Mouse (Mus musculus): ENCODE results near the gene Net1. TPM values are rescaled to one million over a fixed set of nuclear protein-coding genes. Genes with fewer than 3 reads are reported as not detected.

Gene Net1
- polyA plus RNA-seq (2012; ENCODE audit: insufficient read depth, low replicate concordance) = 7.9 and 8.6 TPM in 2 replicates

DNA sequence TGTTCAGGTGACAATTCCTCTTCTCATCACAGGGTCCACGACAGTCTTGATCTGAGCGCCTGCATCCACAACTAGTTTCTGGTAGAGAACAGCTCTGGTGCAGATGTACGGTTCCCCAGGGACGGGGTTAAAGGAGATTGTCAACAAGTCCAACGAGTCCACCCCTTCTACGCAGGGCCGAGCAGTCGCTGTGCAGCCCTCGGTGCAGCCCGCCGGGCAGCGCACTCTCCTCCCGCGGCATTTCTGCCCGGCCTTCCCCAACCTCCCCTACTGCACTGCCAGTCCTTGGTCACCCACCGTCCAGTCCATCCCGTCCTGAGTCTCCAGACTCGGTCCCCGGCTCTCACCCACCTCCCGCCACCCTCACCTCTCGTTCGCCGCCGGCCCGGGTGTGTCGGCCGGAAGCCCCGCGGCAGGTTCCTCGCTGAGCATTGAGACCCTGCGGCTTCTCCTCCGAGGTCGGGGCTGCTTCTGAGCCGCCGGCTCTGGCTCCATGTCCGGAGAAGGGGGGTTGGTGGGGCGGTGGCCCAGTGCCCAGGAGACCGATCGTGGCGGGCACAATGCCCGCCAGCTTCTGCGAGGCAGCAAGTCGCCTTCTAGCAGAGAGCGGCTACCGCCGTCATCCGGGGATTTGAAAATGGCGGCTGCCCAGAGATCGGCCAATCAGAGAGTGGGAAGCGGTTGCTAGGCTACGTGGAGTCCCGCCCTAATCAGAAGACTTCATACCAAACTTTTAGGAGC lies at the start of gene Net1, which contains the start of gene Tubal3:
Net1 (minus strand) TSS at position 650 of the 741 bp plus-strand sequence.
Tubal3 (plus strand) TSS at position 704 of the 741 bp plus-strand sequence.
- Histone ChIP-seq H3K27me3 (replicated peaks) (no peaks in the 10 kb centered on the region), H3K4me1 (peaks cover 17% of the 10 kb centered on the region), H3K36me3 (replicated peaks; ENCODE audit: low read length) (peaks cover 16% of the 10 kb centered on the region), H3K4me3 (replicated peaks) (peak within 1 kb of the TSS; percentile 98), H3K9me3 (no peaks in the 10 kb centered on the region)
- no peak for TF ChIP-seq FLI1 (IDR thresholded peaks at IDR 0.05; ENCODE audit: low read length)

DNA sequence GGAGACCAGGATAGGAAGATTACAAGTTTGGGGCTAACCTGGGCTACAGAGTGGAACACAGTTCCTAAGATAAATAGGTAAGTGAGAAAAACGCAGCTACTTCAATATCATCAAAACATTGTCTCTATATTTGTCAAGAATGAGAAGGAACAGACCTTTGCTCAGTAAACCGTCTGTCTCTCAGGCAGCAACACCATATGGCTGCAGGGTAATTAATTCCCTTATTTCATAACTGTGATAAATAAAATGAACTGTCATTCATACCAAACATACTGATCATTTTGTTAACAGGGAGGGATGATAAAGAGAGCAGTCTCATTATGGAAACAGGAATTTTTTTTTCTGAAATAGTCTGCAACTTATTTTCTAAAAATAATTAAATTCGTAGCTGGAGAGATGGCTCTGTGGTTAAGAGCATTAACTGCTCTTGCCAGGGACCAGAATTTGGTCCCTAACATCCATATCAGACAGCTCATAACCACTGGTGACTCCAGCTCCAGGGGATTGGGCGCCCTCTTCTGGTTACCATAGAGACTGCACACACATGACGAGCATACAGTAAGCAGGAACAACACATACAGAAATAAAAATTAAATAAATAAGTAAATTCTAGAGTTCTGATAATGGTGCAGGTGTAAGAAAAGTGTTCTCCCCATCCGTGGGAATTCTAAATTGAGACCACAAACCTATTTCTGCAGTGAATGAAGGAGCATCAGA lies 33.3 kb upstream of the Net1 start:
- Histone ChIP-seq H3K9me3 (no peaks in the 10 kb centered on the region), H3K36me3 (replicated peaks; ENCODE audit: low read length) (no peaks in the 10 kb centered on the region), H3K27me3 (replicated peaks) (no peaks in the 10 kb centered on the region), H3K4me1 (no peaks in the 10 kb centered on the region), H3K4me3 (replicated peaks) (no peak overlapping the region)
- no peak for TF ChIP-seq GATA1 (IDR thresholded peaks at IDR 0.05; ENCODE audit: borderline replicate concordance, low read length)
- TF ChIP-seq FLI1 (IDR thresholded peaks at IDR 0.05; ENCODE audit: low read length) = no peak

DNA sequence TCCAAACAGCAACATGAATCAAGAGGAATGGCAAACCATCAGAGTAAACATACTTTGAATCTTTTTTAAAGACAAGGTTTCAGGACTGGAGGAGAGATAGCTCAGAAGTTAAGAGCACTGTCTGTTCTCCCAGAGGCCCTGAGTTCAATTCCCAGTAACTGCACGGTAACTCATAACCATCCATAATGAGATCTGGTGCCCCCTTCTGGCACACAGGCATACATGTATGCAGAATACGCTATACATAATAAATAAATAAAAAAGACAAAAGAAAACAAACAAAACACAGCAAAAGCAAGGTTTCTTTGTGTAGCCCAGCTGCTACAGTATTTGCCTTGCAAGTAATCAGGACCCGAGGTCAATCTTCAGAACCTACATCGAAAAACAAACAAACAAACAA lies 31.5 kb upstream of the Net1 start:
- Histone ChIP-seq H3K4me3 (replicated peaks) (no peak overlapping the region), H3K9me3 (no peaks in the 10 kb centered on the region), H3K36me3 (replicated peaks; ENCODE audit: low read length) (no peaks in the 10 kb centered on the region), H3K27me3 (replicated peaks) (no peaks in the 10 kb centered on the region), H3K4me1 (no peaks in the 10 kb centered on the region)
- no peak for TF ChIP-seq GATA1 (IDR thresholded peaks at IDR 0.05; ENCODE audit: borderline replicate concordance, low read length)
- no peak for TF ChIP-seq FLI1 (IDR thresholded peaks at IDR 0.05; ENCODE audit: low read length)

DNA sequence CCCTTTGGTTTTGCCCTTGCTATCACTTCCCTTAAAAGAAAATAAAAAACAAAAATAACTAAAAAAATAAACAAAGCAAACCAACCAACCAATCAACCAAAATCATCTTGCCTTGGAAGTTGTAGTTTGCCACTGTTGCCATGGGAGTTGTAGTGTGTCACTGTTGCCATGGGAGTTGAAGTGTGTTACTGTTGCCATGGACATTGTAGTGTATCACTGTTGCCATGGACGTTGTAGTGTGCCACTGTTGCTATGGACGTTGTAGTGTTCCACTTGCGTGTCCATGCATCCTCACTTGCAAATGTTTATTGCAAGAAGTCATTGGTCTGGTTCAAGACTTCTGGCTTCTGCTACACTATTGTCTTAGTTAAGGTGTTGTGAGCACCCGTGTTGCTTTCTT lies 29.2 kb upstream of the Net1 start:
- no peaks in the 10 kb centered on the region for H3K36me3 ChIP-seq (replicated peaks; ENCODE audit: low read length)
- peaks cover 2% of the 10 kb centered on the region for H3K27me3 ChIP-seq (replicated peaks)
- TF ChIP-seq FLI1 (IDR thresholded peaks at IDR 0.05; ENCODE audit: low read length) (no peak), GATA1 (IDR thresholded peaks at IDR 0.05; ENCODE audit: borderline replicate concordance, low read length) (no peak)
- no peaks in the 10 kb centered on the region for H3K4me1 ChIP-seq
- H3K4me3 ChIP-seq (replicated peaks) = peak overlapping the region; percentile 31
- H3K9me3 ChIP-seq = no peaks in the 10 kb centered on the region

DNA sequence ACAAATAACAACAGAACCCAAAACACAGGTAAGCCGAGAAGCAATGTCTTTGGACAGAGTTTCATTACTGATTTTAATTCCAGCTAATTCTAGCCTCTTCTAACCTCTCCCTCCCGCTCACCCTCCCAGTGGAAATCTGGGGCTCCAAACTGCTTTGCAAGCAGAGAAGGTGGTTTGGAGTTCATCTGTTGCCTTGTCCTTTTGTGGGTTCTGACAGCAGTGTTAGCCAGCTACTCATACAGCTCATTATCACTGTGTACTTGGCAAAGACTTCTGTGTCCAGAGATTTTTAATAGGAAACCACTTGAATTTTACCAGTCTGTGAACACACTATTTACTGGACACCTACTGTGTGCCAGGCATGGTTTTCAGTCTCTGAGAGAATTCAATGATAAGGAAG lies 27.2 kb upstream of the Net1 start, which contains the start of gene Ucn3:
Ucn3 (minus strand) TSS at position 101 of the 400 bp plus-strand sequence.
- no peaks in the 10 kb centered on the region for H3K4me1 ChIP-seq
- H3K27me3 ChIP-seq (replicated peaks) = peaks cover 4% of the 10 kb centered on the region
- H3K36me3 ChIP-seq (replicated peaks; ENCODE audit: low read length) = no peaks in the 10 kb centered on the region
- peaks cover 9% of the 10 kb centered on the region for H3K9me3 ChIP-seq
- TF ChIP-seq FLI1 (IDR thresholded peaks at IDR 0.05; ENCODE audit: low read length) (no peak), GATA1 (IDR thresholded peaks at IDR 0.05; ENCODE audit: borderline replicate concordance, low read length) (no peak)
- H3K4me3 ChIP-seq (replicated peaks) = no peak within 1 kb of the TSS

DNA sequence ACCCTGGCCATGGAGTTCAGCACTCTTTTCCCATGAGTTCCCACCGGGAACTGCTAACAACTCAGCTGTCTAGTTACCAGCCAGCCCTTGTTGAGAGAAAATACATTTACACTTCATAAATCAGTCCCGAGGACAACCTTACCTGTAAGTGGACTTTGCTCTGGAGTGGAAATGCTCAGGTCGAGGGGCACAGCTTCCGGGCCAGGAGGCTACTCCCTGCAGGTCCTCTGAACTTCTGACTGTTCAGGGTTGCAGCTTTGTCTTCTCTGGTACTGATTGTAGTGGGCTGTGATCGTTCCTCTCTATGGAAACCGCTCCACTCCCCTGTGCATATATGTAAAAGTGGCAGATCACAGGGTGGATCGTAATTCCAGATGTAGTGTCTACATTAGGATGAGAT lies 26.7 kb upstream of the Net1 start:
- TF ChIP-seq FLI1 (IDR thresholded peaks at IDR 0.05; ENCODE audit: low read length) (no peak), GATA1 (IDR thresholded peaks at IDR 0.05; ENCODE audit: borderline replicate concordance, low read length) (no peak)
- no peaks in the 10 kb centered on the region for H3K36me3 ChIP-seq (replicated peaks; ENCODE audit: low read length)
- no peak overlapping the region for H3K4me3 ChIP-seq (replicated peaks)
- H3K27me3 ChIP-seq (replicated peaks) = peaks cover 4% of the 10 kb centered on the region
- peaks cover 9% of the 10 kb centered on the region for H3K9me3 ChIP-seq
- no peaks in the 10 kb centered on the region for H3K4me1 ChIP-seq

DNA sequence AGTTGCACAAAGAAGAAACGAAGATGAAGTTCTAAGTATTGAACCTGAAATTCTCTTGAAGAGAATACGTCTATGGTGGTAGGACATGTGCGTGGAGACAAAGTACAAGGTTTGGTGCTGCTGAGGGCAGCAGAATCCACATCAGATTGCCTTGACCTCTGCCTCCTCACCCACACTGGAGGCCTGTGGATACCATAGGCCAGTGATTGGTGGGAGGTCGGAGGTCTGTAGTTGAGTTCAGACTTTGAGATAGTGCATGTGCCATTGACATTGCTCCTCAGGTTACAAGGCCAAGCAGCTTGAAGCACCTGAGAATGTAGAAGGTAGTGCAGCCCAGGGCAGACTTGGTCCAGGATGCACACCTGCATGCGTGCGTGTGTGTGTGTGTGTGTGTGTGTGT lies 8.0 kb upstream of the Net1 start:
- TF ChIP-seq GATA1 (IDR thresholded peaks at IDR 0.05; ENCODE audit: borderline replicate concordance, low read length) = no peak
- TF ChIP-seq FLI1 (IDR thresholded peaks at IDR 0.05; ENCODE audit: low read length) = no peak
- Histone ChIP-seq H3K27me3 (replicated peaks) (peaks cover 6% of the 10 kb centered on the region), H3K36me3 (replicated peaks; ENCODE audit: low read length) (no peaks in the 10 kb centered on the region), H3K4me3 (replicated peaks) (no peak overlapping the region), H3K4me1 (no peaks in the 10 kb centered on the region), H3K9me3 (no peaks in the 10 kb centered on the region)

DNA sequence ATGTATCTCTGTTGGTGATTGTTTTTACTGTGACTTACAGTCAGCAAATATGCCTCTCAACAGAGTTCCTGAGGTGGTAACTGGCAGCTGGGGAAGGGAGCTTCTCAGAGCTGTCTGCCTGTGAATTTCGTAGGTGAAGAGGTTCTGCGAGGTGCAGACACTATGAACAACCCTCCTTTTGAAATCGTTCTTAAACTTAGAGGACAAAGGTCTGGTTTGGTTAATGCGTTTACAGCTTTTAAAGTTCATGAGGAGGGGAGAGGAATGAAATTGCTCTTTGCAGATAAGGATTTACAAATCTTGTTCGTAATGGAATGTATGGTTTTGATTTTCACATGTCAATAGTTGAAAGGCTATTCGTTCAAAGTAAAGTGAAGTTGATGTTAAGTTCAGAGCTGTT lies 7.6 kb upstream of the Net1 start:
- no peaks in the 10 kb centered on the region for H3K36me3 ChIP-seq (replicated peaks; ENCODE audit: low read length)
- H3K9me3 ChIP-seq = no peaks in the 10 kb centered on the region
- TF ChIP-seq GATA1 (IDR thresholded peaks at IDR 0.05; ENCODE audit: borderline replicate concordance, low read length) = no peak
- TF ChIP-seq FLI1 (IDR thresholded peaks at IDR 0.05; ENCODE audit: low read length) = no peak
- H3K4me1 ChIP-seq = no peaks in the 10 kb centered on the region
- peaks cover 6% of the 10 kb centered on the region for H3K27me3 ChIP-seq (replicated peaks)
- no peak overlapping the region for H3K4me3 ChIP-seq (replicated peaks)

DNA sequence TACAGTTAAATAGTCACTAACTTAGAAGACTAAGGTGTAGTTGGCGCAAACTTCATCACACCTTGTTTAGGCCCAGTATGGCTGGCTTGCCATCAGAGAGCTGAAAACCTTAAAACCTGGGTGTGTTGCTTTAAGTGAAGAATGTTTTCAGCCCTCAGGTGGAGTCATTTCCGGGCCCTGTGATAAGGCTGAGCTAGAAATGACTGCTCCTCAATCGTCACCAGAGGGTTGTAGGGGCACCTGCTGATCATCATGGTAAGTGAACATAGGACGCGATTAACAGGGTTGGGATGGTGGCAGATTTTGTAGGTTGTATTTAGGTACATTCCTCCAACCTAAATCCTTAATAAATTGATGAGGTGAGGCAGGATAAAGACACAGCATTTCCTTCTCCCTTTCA lies 6.5 kb upstream of the Net1 start:
- no peak for TF ChIP-seq GATA1 (IDR thresholded peaks at IDR 0.05; ENCODE audit: borderline replicate concordance, low read length)
- TF ChIP-seq FLI1 (IDR thresholded peaks at IDR 0.05; ENCODE audit: low read length) = no peak
- no peaks in the 10 kb centered on the region for H3K9me3 ChIP-seq
- H3K4me1 ChIP-seq = no peaks in the 10 kb centered on the region
- no peak overlapping the region for H3K4me3 ChIP-seq (replicated peaks)
- H3K36me3 ChIP-seq (replicated peaks; ENCODE audit: low read length) = no peaks in the 10 kb centered on the region
- H3K27me3 ChIP-seq (replicated peaks) = peaks cover 4% of the 10 kb centered on the region

DNA sequence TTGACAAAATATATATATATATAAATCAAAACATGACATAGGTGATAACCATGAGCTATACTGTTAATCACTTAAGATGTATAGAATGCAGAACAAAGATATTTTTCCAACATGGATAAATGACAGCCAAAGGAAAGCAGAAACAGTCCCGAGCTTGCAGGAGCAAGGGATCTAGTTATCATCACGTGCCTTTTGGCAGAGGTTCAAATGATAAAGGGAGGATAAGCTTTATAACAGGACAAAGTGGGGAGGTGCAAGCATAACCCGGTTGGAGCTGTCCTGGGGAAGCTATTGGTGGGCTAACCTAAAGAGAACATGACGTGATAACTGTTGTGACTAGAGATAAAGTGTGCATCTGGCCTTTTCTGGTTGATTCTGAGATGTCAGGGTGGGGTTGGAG lies 4.5 kb downstream of the Net1 start:
- H3K9me3 ChIP-seq = no peaks in the 10 kb centered on the region
- H3K4me3 ChIP-seq (replicated peaks) = no peak overlapping the region
- no peaks in the 10 kb centered on the region for H3K27me3 ChIP-seq (replicated peaks)
- no peak for TF ChIP-seq GATA1 (IDR thresholded peaks at IDR 0.05; ENCODE audit: borderline replicate concordance, low read length)
- no peak for TF ChIP-seq FLI1 (IDR thresholded peaks at IDR 0.05; ENCODE audit: low read length)
- peaks cover 39% of the 10 kb centered on the region for H3K36me3 ChIP-seq (replicated peaks; ENCODE audit: low read length)
- peaks cover 16% of the 10 kb centered on the region for H3K4me1 ChIP-seq
